Mouse (Mus musculus) adrenal gland (tissue): ENCODE results near the gene Caln1.

Source experiments
- intact Hi-C: fragments of 180-260 bp; cut with DNase I; formaldehyde crosslinking; loops from one replicate; pipeline ENCODE4 v1.15.1; 2025

Gene Caln1

DNA sequence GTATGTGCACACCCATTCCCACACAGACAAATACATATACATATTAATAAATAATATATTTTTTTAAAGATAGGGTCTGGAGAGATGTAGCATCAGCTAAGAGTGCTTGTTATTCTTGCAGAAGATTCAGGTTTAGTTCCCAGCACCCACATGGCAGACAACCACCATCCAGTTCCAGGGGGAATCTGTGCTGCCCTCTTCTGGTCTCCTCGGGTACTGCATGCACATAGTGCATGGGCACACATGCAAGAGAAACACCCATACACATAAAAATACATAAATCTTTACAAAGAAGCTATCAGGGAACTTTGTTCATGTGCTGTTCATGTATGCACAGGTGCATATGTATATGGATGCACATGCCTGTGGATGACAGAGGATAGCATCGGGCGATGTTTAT lies 526.7 kb downstream of the Caln1 start:
- intact Hi-C loops: no loop called here
